Mouse (Mus musculus): ENCODE measurements around the gene Arid5b.
A peak's percentile ranks its signal among the peaks of the same experiment; 100 is the strongest.

The Arid5b gene

DNA sequence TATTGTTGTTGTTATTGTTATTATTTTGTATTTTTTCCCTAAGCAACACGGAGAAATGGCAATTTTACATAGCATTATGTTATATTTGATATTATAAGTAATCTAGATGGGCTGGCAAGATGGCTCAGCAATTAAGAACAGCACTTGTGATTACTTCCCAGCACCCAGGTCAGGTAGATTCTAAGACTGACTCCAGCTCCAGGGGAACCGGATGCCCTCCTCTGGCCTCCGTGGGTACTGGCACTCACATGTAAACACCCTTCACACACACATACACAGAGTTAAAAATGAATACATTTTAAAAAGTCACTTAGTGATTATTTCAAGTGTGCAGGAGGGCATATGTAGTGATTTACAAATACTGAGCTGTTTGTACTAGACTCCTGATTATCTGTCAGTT, 190.8 kb downstream of the Arid5b start:
- no peak for DNase-seq (ENCODE audit: low spot score)

DNA sequence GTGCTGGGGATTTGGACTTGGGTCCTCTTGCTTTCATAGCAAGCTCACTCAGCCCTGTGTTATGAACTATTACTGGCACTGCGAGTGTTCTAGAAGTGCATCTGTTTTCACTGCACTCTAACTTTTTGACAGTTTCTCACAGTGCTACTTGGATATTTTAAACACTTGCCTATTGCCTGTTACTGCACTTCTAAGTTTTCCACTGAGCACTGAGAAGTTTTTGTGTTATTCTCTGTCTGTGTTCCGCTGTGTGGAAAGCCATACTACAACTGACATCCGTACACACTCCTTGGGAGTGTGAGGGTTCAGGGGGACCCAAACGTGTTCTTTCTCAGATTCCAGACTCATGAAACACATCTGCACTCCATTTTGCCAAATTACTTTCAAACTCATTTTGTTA, 191.6 kb downstream of the Arid5b start:
- DNase-seq (ENCODE audit: low spot score), result no peak

DNA sequence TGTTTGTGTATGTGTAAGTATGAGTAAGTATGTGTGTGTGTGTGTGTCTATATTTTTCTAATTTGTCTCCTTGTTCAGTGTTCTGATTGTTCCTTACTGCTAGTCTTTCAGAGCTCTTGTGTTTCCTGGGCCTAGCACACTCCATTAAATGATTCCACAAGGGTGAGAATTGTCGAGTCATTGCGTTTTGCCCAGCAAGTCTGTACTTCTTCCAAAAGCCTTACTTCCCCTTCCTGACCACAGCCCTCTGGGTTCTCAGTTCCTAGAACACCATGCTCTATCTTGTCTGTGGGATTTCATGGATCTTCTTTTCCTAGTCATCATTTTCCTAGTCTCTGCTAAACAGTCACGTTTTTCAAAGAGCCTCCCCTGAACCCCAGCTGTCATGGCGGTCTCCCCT, 193.0 kb downstream of the Arid5b start:
- DNase-seq (ENCODE audit: low spot score), result no peak

DNA sequence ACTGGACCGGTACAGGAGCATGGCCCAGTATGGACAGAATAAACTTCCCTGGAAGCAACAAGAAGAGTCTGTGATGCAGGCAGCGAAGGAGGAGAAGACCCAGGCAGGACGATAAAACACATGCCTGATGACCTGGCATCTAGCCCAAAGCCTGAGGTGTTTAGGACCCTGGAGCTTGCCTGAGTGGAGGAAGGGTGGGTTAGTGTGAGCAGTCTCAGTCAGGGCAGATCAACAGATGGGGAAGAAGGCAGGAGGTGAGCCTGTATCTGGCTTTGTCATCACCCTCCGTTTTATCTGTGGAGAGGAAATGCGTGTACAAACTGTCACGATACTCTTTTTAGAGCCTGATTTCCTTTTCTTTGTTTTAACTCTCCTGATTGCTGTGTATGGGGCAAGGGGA, 196.8 kb downstream of the Arid5b start:
- no peak for DNase-seq (ENCODE audit: low spot score)

DNA sequence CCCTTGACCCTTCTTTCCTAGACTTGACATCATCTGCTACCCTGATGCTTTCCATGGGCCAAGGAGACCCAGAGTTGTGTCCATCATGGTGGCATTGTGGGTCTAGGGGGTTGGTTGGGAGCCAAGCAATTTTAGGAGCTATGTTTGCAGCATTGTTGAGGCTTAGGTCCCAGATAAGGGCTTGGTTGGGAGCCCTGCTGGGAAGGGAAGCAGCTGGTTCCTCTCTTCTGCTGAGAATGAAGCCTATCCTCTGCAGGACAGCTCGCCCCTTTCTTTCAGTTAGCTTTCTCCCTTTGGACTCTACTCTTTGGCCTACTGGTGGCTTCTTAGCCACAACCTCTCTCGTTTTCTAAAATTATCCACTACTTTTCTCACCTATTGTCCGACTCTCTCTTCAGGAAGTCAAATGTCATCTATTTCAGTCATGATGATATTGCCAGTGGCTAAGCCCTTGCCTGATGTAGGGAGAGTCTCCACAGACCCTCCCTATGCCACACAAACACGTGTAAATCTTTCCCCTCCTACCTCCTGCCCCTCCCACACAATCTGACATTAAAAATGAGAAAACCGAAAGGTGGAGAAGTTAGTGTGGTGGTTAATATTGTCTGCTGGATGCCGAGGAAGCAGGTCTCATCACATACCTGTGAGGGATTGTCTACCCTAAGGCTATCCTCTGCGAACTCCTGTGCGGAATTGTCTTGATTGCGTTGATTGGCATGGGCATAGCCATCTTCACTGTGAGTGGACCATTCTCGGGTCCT, 198.4 kb downstream of the Arid5b start:
- DNase-seq (ENCODE audit: low spot score), result no peak

DNA sequence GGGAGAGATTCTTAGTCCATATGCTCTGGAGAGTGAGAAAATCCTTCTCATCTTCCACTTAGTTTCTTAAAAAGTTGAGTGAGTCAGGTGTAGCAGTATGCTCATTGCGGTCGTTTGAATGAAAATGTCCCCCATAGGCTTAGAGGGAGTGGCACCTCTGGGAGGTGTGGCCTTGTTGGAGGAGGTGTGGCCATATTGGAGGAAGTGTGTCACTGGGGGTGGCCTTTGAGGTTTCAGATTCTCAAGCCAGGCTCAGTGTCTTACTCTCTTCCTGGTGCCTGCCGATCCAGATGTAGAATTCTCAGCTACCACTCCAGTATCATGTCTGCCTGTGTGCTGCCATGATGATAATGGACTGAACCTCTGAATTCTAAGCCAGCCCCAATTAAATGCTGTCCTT, 199.8 kb downstream of the Arid5b start:
- DNase-seq (ENCODE audit: low spot score), result no peak

DNA sequence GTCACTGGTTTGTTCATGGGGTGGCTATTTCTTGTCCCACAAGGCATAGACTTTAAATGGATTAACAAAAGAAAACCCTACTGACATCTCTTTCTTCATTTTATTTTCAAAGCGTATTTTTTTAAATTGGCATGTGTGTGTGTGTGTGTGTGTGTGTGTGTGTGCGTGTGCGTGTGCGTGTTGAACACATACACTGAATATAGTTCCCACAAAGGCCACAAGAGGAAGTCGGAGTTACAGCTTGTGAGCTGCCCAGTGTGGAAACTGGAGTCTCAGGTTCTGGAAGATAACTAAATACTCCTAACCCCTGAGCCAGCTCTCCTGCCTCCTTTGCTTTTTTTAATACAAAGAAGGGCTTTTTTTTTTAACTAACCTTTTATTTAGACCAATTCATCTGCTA, 203.4 kb downstream of the Arid5b start:
- no peak for DNase-seq (ENCODE audit: low spot score)

DNA sequence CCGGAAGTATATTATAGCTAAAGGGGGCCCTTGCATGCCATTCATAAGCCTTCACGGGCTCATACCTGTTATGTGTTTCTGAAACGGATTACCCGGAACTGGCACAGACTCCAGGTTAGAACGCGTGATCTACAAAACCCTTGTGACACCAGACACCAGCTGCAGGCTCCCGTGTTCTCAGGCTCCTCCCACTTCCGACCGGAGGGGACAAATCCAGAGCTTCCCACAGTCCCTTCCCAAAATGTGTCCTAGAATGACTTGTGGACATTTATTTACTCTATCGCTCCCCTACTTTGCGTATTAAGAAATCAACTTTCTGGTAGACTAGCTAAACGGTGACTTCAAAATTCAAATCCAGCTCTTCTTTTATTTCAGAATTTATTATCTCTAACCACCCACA, 204.2 kb downstream of the Arid5b start:
- DNase-seq (ENCODE audit: low spot score), result no peak

DNA sequence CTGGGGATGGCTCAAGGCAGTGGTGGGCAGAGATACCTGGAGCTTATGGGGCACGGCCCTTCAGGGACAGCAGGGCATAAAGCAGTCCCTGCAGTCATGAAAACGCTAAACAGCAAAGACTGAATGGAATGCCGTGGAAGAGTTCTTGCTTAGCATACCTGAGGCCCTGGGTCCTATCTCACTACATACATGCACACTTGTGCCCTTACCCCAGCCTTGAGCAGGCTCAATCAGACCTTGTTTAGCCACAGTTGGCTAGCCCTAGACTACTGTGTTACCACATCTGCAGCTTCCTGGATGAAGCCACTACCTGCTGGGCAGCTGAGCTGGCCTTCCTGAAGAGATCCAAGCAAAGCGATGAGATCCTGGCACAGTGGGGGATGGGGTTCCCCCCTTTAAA, 205.9 kb downstream of the Arid5b start:
- DNase-seq (ENCODE audit: low spot score), result no peak

DNA sequence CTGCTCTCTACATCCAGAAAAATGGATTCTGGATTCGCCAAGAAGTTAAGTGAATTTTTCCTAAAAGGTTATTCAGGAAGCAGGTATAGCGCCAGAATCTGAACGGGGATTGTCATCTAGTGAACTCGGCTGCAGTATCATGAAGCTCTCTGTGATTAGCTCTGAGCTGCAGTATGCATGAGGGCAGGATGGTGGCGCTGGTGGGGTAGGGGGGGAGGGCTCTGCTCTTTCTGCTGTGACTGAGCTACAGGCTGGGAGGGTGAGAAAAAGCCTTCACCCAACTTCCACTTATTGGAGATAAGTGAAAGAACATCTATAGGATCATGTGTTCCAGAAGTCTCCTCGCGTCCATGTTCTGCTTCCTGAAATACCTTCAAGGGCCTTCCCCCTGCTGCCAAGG, 207.5 kb downstream of the Arid5b start:
- DNase-seq (ENCODE audit: low spot score), result no peak

DNA sequence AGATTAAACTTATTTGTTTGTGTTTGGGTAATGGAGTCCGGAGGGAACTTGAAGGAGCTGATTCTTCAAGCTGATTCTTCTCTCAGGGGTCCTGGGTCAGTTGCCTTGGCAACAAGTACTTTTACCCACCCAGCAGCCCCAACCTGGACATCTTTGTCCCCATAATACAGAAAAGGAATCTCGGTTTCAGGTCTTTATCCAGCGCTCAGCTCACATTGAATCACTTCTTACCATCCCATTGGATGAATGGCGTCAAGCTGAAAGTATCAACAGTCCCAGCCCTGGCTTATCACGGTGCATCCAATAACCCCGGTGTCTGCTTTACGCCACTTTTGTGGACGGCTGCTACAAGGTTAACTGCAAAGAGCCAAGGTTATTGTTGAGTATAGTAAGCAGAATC, 210.1 kb downstream of the Arid5b start:
- DNase-seq (ENCODE audit: low spot score), result no peak

DNA sequence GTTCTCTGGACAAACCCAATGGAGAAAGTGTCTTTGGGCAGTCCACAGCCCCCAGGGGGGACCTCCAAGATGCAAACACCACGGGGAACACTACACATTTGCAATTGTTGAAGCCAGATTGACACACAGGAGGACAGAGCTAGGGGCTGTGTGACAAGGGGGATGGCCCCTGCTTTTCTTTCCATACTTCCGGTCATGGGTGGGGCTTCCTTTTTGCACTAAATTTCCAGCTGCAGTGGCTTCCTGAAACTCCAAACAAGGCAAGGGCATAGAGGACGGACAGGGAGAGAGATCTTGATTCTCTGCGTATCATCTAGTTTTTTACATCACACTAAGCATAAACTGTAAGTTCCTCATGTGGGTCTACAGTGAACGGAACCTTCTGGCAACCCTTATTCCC, 210.6 kb downstream of the Arid5b start:
- DNase-seq (ENCODE audit: low spot score), result no peak

DNA sequence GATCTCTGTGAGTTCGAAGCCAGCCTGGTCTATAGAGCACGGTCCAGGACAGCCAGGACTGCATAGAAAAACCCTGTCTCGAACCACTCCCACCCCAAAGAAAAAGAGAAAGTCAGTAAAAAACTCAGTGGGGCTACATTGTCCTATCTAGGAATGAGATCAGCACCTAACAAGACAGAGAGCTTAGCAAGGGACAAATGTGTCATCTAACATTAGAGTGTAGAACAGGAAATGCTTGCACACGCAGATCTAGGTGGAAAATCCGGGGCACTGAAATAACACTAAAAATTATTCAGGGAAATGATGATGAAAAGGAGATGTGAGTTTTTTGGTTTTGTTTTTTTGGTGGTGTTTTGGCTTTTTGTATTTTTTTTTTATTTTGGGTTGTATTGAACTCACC, 212.4 kb downstream of the Arid5b start:
- DNase-seq (ENCODE audit: low spot score), result no peak

DNA sequence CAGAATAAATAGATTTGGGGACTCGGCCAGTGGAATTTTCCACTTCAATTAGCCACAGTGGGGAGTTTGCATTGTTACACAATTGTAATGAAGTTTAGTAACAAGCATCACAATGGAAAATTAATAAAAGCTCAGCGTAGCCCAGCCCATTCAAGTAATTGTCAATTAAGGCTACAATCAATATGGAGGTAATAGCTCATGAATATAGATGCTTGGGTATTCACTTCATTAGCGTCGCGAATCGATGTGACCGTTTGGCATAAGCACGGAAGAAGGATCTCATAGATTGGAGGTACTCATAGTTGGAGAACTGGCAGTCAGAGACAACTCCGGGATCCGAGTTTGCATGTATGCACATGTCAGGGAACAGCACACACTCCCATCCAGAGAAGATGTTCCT, 214.0 kb downstream of the Arid5b start:
- DNase-seq (ENCODE audit: low spot score), result no peak

DNA sequence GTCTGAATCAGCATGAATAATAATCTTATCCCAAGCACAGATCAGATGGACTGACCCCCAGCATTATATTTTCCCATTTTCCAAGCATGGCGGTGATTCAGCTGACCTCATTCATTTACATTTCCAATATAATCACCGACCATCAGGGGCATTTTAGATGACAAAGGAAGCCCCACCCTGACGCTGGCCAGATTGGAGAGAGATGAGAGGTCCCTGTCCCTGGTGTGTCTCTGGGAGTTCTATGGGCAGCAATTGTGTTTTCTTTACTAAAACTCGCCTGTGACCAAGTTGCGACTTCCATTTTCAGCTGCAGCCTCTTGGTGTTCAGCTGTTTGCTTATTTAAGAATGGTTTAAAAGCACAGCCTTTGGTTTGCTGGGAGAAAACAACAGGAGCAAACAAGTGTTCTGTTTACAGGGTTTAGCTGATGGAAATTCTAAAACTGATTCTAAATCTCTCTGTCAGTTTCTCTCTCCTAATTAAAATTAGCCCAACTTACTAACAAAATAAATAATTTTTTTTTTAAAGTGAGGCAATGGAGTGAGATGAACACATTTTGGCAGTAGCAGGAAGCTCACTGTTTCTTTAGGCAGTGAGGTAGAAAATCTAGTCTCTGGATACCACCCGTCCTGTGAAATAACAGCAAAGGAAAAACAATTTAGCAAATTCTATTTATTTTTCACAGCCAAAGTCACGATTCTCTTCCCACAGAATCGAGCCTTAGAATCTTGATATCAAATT, 214.6 kb downstream of the Arid5b start:
- no peak for DNase-seq (ENCODE audit: low spot score)

DNA sequence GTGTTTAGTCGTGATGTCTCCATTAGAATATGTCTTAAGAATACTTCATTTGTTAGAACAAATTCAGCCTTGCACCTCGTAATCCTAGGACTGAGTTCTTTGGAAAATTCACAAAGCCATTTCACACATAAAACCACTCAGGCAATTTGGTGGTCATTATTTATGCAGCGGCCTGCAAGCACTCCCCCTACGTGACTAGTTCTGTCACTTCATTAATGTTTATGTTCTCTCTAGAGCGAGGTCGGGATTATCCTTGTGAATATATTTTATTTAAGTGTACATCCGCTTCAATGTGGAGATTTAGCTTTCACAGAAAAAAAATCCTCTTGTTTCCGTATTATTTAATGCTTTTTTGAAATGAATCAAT, 217.3 kb downstream of the Arid5b start:
- DNase-seq (ENCODE audit: low spot score), result no peak

DNA sequence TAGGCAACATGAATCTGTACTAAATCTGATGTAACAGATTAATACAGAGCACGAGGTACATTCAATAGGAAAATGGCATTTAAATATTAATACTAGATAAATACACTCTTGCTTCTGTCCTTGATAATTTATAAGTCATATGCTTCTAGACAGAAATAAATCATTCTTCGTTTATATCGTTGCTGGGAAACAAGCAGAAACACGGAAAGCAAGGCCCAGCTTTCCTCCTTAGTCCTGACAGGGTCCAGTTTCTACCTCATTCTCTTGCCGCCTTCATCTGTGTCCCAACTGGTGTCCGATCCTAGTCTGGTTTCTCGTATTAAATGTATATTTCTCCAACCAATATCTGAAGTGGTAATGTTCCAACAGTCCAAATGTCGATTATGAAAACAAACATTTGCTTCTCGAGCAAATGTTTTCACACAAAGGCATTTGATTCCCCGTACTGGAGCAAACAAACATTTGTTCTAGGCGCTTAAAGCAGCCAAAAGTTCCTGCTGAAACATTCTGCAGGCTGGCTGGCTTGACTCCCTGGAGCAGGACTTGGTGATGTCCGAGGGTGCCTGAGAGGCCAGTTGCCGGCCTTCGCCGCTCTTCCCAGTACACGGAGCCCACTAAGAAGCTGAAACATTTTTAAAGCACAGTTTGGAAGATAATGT, 217.8 kb downstream of the Arid5b start:
- DNase-seq (ENCODE audit: low spot score), result peak; percentile 13

DNA sequence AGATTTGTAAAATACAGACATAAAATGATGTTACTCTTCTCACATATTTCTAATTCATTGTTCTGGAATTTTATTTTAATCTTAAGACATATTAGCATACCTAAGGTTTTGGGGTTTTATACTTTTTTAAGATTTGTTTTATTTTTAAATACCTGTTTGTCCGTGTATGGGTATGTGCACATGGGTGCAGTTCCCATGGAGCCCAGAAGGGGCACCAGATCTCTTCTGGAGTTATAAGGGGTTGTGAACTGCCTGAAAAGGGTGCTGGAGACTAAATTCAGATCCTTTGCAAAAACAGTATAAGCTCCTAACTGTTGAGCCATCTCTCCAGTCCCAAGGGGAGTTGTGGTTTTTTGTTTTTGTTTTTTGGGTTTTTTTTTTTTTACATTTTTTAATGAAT, 220.2 kb downstream of the Arid5b start:
- DNase-seq (ENCODE audit: low spot score), result no peak

DNA sequence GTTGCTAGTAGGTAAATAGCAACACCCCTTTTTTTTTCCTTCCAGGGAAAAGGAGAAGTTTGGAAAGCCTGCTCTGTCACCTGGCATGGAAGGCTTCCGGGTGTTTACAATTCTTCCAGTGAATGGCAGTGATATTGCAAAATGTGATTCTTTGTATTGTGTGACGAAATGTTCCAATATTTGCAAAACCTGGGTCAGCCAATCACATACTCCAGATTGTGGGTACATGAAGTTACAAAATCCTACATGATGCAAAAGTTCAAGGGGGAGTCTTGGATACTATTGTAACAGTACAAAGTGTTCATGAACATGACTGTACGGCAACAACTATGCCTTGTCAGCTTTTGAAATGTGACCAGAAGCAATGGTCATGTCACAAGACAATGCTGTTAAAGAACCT, 220.7 kb downstream of the Arid5b start:
- DNase-seq (ENCODE audit: low spot score), result no peak

DNA sequence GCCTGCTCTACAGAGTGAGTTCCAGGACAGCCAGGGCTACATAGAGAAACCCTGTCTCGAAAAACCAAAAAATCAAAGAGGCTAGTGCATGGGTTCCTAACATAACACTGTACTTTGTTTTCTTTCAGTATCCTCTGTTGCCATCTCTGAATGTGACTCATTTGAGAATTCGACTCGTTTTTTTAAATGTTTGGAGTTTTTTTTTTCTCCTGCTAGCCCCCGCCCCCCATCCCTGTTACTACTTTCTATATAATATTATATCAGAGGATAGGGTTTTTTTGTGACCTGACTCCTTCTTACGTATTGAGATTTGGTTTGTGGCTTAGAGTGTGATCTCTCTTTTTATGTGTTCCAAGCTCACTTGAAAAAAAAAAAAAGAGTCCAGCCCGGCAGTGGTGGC, 223.8 kb downstream of the Arid5b start:
- no peak for DNase-seq (ENCODE audit: low spot score)

DNA sequence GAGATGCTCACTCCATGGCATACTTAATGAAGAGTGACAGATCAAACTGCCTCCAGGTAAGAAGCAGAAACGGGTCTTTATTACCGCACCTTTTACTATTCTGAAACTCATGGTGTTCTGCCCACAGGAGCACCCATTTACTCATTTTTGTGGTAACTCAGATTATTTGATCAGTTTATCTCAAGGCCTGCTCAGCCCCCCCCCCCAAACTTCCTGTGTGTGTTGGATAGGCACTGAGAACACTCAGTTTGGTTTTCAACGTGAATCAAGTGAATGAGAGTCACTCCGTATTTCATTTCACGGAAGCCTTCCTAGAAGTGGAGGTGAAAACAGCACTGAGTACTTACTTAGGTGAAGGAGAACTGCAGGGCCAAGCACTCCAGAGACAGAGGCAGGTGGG, 224.4 kb downstream of the Arid5b start:
- DNase-seq (ENCODE audit: low spot score), result no peak

DNA sequence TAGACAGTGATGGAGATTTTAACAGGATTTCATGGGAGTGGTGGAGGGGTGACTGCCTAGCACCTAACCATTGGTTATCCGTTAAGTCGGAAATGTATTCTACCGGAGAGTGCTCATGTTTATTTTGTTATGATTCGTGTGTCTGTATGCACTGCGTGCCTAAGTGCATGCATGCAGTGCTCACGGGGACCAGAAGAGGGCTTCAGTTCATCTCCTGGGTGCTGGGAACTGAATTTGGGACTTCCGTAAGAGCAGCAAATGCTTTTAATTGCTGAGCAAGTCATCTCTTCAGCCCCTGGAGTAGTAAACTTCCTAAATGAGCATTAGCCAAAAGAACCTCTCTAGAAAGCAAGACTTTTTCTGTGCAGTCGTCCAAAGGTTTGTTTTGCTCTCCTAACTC, 226.2 kb downstream of the Arid5b start:
- DNase-seq (ENCODE audit: low spot score), result no peak

DNA sequence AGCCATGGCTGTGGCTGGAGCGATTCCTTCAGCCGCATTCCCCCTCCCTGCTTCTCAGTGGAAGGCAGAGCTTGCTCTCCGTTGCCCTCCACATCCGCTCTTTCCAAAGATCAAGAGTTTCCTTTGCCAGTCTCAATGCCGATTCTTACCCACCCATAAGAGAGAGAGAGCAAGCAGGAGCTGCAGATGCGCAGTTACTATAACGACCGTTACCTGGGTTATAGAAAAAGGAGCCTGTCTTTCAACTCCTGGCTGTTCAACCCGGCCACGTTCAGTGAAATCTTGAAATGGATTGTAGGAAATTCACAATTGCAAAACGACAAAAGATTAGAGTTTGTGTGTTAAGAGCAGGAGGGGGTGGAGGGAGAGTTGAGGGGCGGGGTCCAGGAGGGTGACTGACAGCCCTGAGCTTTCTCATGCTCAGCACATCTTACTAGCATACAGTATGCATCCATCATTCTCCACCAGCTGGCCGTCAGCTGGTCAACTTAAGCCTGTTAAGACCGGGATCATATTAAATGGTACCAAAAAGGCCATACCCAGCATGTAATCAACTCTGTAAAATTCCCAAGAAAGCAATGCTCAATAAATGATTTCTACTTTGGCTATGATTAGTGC, 227.1 kb downstream of the Arid5b start:
- DNase-seq (ENCODE audit: low spot score), result no peak

Measured in ovary, postnatal 14 days (tissue).